Mouse (Mus musculus) megakaryocyte, embryonic 14.5 days (primary cell): ENCODE measurements around the gene Cilp2. TPM values are rescaled to one million over a fixed set of nuclear protein-coding genes. Genes with fewer than 3 reads are reported as not detected.

Experiments used
- H3K27me3 ChIP-seq: replicated peaks from 2 replicates; pipeline ENCODE3; 2012; ENCODE audit warnings: inconsistent platforms
- H3K36me3 ChIP-seq: replicated peaks from 2 replicates; pipeline ENCODE3; 2012; ENCODE audit warnings: low read length, inconsistent platforms, mixed read lengths
- H3K4me1 ChIP-seq: 2 replicates; pipeline ENCODE4 v1.6.1; 2012; ENCODE audit warnings: inconsistent platforms
- H3K4me3 ChIP-seq: replicated peaks from 2 replicates; pipeline ENCODE3; 2012; ENCODE audit warnings: moderate library complexity, mild to moderate bottlenecking, inconsistent platforms
- H3K9me3 ChIP-seq: 2 replicates; pipeline ENCODE4 v1.6.1; 2012; ENCODE audit warnings: inconsistent platforms
- FLI1 ChIP-seq: IDR thresholded peaks from 2 replicates; pipeline ENCODE4 v1.6.1; 2012; ENCODE audit warnings: low read length, inconsistent platforms, mixed read lengths
- GATA1 ChIP-seq: IDR thresholded peaks from 3 replicates; pipeline ENCODE4 v1.6.1; 2012; ENCODE audit warnings: mixed read lengths, low read length, inconsistent platforms, borderline replicate concordance
- polyA plus RNA-seq: library from polyadenylated mRNA; stranded (reverse); fragments of >175 nt; gene quantifications from 2 replicates; pipeline ENCODE4 v1.2.3, GENCODE M21; 2012; ENCODE audit warnings: low replicate concordance; ENCODE audit not compliant: insufficient read depth

The Cilp2 gene
- polyA plus RNA-seq, 1 experiment: 0.20 TPM

DNA sequence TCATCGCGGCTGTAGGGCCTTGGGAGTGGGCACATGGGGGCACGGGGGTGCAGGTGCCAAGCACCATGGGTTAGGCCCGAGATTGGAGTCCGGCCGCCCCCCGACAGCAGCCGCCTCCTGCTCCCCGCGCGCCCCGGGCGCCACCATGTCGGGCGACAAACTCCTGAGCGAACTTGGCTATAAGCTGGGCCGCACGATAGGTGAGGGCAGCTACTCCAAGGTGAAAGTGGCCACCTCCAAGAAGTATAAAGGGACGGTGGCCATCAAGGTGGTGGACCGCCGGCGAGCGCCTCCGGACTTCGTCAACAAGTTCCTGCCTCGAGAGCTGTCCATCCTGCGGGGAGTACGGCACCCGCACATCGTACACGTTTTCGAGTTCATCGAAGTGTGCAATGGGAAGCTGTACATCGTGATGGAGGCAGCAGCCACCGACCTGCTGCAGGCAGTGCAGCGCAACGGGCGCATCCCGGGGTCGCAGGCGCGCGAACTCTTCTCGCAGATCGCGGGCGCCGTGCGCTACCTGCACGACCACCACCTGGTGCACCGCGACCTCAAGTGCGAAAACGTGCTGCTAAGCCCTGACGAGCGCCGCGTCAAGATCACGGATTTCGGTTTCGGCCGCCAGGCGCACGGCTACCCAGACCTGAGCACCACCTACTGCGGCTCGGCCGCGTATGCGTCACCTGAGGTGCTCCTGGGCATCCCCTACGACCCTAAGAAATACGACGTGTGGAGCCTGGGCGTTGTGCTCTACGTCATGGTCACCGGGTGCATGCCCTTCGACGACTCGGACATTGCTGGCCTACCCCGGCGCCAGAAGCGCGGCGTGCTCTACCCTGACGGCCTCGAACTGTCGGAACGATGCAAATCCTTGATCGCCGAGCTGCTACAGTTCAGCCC lies 14.9 kb upstream of the Cilp2 start, which contains the start of the genes Tssk6, Ndufa13 and Yjefn3:
Tssk6 (plus strand) TSS at position 22 of the 900 bp plus-strand sequence.
Ndufa13 (minus strand) TSS at position 396 of the 900 bp plus-strand sequence.
Yjefn3 (minus strand) TSS at position 550 of the 900 bp plus-strand sequence.
- Histone ChIP-seq H3K4me1 (peaks cover 68% of the 10 kb centered on the region), H3K27me3 (no peaks in the 10 kb centered on the region), H3K4me3 (peak within 1 kb of the TSS; percentile 99)

DNA sequence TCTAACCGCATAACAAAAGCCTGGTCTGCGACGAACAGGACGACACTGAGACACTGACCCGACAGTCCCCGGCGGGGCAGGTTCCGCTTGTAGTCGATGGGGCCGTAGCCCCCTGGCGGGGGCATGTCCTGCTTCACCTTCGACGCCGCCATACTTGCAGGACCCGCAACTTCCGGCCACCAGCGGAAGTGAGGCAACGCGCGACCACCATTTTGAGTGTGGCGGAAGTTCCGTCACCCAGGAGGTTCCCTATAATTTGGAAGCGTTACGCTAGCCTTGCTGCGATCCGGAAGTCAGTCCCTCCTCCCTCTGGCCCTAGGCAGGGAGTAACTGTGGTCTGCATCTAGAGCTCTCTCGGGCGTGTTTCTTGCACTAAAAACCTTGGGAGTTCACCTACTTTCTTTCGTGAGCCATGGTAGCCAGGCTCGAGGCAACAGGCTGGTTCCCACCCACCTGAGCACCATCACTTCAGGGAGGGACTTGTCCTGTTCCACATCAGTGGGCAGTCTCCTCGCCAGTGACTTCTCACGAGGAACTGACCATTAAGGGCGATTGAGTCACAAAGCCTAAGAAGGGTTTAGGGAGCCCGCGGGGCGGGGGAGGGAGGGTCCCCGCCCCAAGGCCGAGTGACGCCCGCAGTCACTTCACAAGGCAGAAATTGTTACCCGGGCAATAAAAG lies 14.1 kb upstream of the Cilp2 start:
- TF ChIP-seq GATA1: no peak
- peak; percentile 98 for TF ChIP-seq FLI1
- Histone ChIP-seq H3K9me3 (no peaks in the 10 kb centered on the region), H3K27me3 (no peaks in the 10 kb centered on the region), H3K4me1 (peaks cover 74% of the 10 kb centered on the region), H3K36me3 (peaks cover 33% of the 10 kb centered on the region), H3K4me3 (peak overlapping the region; percentile 99)

More for the DNA sequence above, 14.9 kb upstream of the Cilp2 start, which contains the start of the genes Tssk6, Ndufa13 and Yjefn3:
- no peak; the same call in 1 of the 2 replicates for TF ChIP-seq FLI1
- TF ChIP-seq GATA1: no peak
- H3K9me3 ChIP-seq: no peaks in the 10 kb centered on the region
- peaks cover 29% of the 10 kb centered on the region for H3K36me3 ChIP-seq

DNA sequence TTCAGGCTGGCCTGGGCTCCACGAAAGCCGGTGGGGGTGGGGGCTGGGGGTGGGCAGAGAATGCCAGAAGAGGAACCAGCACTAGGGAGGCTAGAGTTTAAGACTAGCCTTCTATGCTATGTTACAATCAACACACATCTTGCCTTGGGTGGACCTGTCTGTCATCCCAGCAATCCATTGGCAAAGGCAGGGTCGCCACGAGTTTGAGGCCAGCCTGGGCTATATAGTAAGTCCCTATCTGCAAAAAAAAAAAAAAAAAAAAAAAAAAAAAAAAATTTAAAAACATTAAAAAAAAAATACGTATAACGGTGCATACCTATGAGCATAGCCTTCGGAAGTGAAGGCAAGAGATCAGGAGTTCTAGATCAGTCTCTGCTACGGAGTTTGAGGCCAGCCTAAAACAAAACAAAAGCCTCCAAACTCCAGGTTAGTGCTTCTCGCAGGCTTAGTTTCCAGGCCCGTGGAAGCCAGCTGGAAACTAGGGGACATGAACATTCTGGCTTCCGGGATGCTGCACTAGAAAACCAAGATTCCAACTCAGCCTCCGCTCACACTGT lies 13.5 kb upstream of the Cilp2 start:
- TF ChIP-seq GATA1 (no peak), FLI1 (no peak)
- H3K36me3 ChIP-seq: peaks cover 35% of the 10 kb centered on the region
- H3K4me3 ChIP-seq: peak overlapping the region; percentile 99
- H3K4me1 ChIP-seq: peaks cover 75% of the 10 kb centered on the region
- H3K9me3 ChIP-seq: no peaks in the 10 kb centered on the region
- H3K27me3 ChIP-seq: no peaks in the 10 kb centered on the region

DNA sequence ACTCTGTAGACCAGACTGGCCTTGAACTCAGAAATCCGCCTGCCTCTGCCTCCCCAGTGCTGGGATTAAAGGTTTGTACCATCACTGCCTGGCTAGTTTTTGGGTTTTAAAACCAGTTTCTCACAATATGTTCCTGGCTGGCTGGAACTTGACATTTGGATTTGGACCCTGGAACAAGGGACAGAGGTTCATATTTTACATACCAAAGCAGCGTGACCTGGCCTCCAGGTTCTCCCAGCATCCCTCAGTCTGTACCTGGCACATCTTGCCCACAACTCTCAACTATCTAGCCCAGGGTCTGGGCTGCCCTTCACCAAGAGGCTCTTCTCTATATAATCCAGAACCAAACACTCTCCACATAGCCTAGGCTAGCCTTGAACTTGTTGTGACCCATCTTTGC lies 12.4 kb upstream of the Cilp2 start:
- no peak for TF ChIP-seq FLI1
- TF ChIP-seq GATA1: no peak
- Histone ChIP-seq H3K4me3 (peak overlapping the region; percentile 16), H3K4me1 (peaks cover 83% of the 10 kb centered on the region), H3K36me3 (peaks cover 46% of the 10 kb centered on the region), H3K27me3 (no peaks in the 10 kb centered on the region), H3K9me3 (no peaks in the 10 kb centered on the region)

DNA sequence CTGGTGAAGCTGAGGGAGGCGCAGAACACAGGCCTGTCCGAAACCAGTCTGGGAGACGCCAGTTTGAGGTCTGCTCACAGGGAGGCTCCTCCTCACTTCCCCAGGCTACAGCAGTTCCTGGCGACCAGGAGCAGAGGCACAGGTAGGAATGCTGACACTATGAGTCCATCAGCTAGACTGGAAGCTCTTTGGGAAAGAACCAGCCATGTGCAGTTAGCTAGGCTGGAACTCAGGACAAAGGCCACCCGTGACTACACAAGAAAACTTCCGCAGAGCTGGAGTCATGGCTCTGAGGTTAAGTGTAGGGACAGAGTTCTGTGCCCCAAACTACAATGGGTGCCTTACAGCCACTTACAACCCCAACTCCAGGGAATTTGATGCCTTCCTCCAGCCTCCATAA lies 10.4 kb upstream of the Cilp2 start:
- Histone ChIP-seq H3K4me3 (peak overlapping the region; percentile 35), H3K27me3 (no peaks in the 10 kb centered on the region), H3K36me3 (peaks cover 66% of the 10 kb centered on the region), H3K9me3 (no peaks in the 10 kb centered on the region), H3K4me1 (peaks cover 79% of the 10 kb centered on the region)
- TF ChIP-seq FLI1: no peak
- no peak for TF ChIP-seq GATA1

DNA sequence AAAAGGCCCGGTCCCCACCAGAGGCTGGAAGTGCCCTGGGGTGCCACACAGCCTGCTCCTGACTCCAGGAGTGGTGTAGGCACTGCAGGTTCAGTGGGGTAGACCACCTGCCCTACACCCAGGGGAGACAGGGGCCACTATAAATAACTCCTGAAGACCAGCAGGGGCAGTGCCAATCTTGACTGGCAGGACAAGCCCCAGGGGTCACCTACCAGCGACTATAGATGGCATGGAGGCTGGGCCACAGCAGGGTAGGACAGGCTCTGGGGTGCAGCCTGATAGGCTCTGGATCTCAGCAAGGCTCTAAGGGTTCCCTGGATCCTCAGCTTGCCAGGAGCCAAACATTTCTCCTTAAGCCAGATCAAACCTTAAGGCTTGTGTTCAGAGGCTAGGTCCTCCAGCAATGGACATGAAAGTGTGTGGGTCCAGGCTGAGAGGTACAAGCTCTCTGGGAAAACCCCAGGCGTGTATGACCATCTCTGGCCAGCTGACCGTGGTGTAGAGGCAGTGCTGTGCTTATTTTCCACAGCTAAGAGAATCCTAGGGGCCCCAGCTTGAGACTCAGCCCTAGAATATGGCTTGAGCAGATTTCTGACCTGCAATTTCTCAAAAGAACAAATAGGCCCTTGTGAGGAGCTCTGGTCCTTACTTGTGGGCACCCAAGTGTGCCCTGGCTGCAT lies 8.4 kb upstream of the Cilp2 start:
- no peak for TF ChIP-seq GATA1
- TF ChIP-seq FLI1: no peak
- no peak overlapping the region for H3K4me3 ChIP-seq
- peaks cover 83% of the 10 kb centered on the region for H3K36me3 ChIP-seq
- no peaks in the 10 kb centered on the region for H3K27me3 ChIP-seq
- no peaks in the 10 kb centered on the region for H3K9me3 ChIP-seq
- peaks cover 65% of the 10 kb centered on the region for H3K4me1 ChIP-seq

DNA sequence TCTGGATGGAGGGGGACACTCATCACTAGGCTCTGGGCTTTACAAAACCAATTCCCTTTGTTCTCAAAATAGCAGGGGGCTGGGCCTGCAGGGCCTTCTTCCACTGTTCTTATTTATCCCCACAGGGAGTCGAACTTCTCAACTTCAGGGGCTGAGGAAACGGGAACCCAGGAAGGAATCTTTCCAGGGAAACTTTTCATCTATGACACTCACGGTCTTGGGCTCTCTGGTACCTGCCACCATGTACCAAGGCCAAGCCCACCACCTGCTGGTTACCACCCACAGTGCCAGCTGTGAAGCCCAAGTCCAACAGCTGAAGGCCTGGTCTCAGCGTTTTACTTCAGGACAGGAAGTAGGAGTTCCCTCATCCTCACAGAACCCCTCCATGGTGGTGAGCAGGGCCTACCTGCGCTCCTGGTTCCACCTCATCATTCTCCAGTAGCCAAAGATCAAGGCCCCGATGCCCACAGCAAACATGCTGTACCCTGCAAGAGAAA lies 7.4 kb upstream of the Cilp2 start:
- Histone ChIP-seq H3K27me3 (no peaks in the 10 kb centered on the region), H3K36me3 (peaks cover 86% of the 10 kb centered on the region), H3K4me3 (no peak overlapping the region), H3K4me1 (peaks cover 58% of the 10 kb centered on the region), H3K9me3 (no peaks in the 10 kb centered on the region)
- TF ChIP-seq FLI1 (no peak), GATA1 (no peak)

DNA sequence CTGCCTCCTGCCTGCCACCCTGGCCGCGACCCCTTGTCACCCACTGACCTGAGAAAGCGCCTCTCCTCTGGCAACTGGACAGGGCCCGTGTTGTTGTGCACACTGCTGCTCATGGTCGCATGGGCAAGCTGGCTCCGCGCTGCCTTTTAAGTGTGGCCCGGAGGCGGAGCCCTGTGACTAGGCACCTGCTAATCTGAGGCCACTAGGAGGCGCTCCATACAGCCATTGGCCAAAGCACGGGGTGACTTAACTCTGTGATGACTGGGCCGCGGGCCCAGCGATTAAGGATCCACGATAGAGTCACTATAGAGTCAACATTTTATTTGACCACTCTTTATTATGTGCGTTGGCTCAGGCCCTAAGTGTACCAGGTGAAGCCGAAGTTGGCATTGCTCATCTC lies 6.4 kb upstream of the Cilp2 start:
- H3K27me3 ChIP-seq: peaks cover 10% of the 10 kb centered on the region
- no peak for TF ChIP-seq FLI1
- no peak for TF ChIP-seq GATA1
- H3K36me3 ChIP-seq: peaks cover 80% of the 10 kb centered on the region
- peaks cover 61% of the 10 kb centered on the region for H3K4me1 ChIP-seq
- no peaks in the 10 kb centered on the region for H3K9me3 ChIP-seq
- H3K4me3 ChIP-seq: no peak overlapping the region

DNA sequence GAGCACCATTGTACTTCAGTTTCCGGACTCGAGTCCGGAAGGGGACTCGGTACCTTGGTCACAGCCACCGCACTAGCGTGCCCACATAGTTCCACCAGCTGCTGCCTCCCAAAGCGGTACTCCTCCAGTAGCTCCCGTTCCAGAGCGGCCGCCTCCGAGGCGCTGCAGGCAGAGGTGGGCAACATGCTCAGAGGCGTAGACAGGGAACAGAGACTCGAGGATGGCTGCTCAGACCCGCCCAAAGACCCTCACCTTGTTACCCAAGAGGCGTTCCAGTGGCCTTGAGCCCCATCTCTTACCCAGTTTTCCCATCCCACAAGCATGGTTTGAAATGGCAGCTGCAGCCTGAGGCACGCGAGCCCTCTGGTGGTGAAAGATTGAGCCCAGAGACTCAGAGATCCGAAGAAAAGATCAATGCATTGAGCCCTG lies 3.3 kb upstream of the Cilp2 start:
- H3K9me3 ChIP-seq: no peaks in the 10 kb centered on the region
- no peak overlapping the region for H3K4me3 ChIP-seq
- peaks cover 64% of the 10 kb centered on the region for H3K4me1 ChIP-seq
- H3K36me3 ChIP-seq: peaks cover 52% of the 10 kb centered on the region
- no peak for TF ChIP-seq GATA1
- no peak for TF ChIP-seq FLI1
- H3K27me3 ChIP-seq: peaks cover 40% of the 10 kb centered on the region
